Mouse (Mus musculus): ENCODE measurements at regions not wholly inside any gene's neighbourhood (a gene's known extent, or its start where the extent isn't known, plus 50 kb on each side); places are given as distances from the start of the nearest gene placed in this dataset.
"Not testable (repeated sequence)": the region's sequence is repeated elsewhere in the genome, so short reads cannot be mapped to it uniquely, and the experiment has no call there.

GRCm38 (mm10) chr10:96188168-96188567, 51.8 kb downstream of the Gm5426 start:
- no peak for DNase-seq

GRCm38 (mm10) chr10:96190168-96190987, 54.0 kb downstream of the Gm5426 start:
- DNase-seq = no peak

- peak; percentile 39 to 56 for DNase-seq
These were observed 64.7 kb downstream of the Gm5426 start for GRCm38 (mm10) chr10:96200932-96201641.

- no peak for DNase-seq
These were observed 65.5 kb downstream of the Gm5426 start for GRCm38 (mm10) chr10:96201891-96202290.

- DNase-seq = no peak
These were observed 66.5 kb downstream of the Gm5426 start for GRCm38 (mm10) chr10:96202871-96203270.

- DNase-seq = no peak
These were observed 67.8 kb downstream of the Gm5426 start for GRCm38 (mm10) chr10:96204198-96204597.

- no peak for DNase-seq
These were observed 72.8 kb downstream of the Gm5426 start for GRCm38 (mm10) chr10:96209171-96209570.

GRCm38 (mm10) chr10:96211189-96211588, 74.8 kb downstream of the Gm5426 start:
- no peak for DNase-seq

GRCm38 (mm10) chr10:96213876-96214275, 77.5 kb downstream of the Gm5426 start:
- peak; percentile 68 to 87 for DNase-seq

- no peak for DNase-seq
These were observed 77.9 kb downstream of the Gm5426 start for GRCm38 (mm10) chr10:96214285-96214684.

GRCm38 (mm10) chr10:96214946-96215345, 78.5 kb downstream of the Gm5426 start:
- peak; percentile 24 to 37 for DNase-seq

GRCm38 (mm10) chr10:96220731-96221130, 84.3 kb downstream of the Gm5426 start:
- no peak for DNase-seq

- peak in 1 of 2 experiments; percentile 28 for DNase-seq
These were observed 94.0 kb downstream of the Gm5426 start for GRCm38 (mm10) chr10:96230391-96230790.

GRCm38 (mm10) chr10:96231309-96231708, 94.9 kb downstream of the Gm5426 start:
- DNase-seq = no peak

GRCm38 (mm10) chr10:96232889-96233288, 96.5 kb downstream of the Gm5426 start:
- no peak for DNase-seq

GRCm38 (mm10) chr10:96234564-96235412, 98.4 kb downstream of the Gm5426 start:
- no peak for DNase-seq

- DNase-seq = not testable (repeated sequence)
These were observed 99.6 kb downstream of the Gm5426 start for GRCm38 (mm10) chr10:96236031-96236430.

GRCm38 (mm10) chr10:96236777-96237373, 100.5 kb downstream of the Gm5426 start:
- DNase-seq = no peak

GRCm38 (mm10) chr10:96237572-96238130, 101.2 kb downstream of the Gm5426 start:
- DNase-seq = no peak

GRCm38 (mm10) chr10:96238251-96238650, 101.8 kb downstream of the Gm5426 start:
- no peak for DNase-seq

- DNase-seq = no peak
These were observed 102.4 kb downstream of the Gm5426 start for GRCm38 (mm10) chr10:96238850-96239249.

GRCm38 (mm10) chr10:96240591-96240990, 104.2 kb downstream of the Gm5426 start:
- DNase-seq = no peak

All from spleen, adult 18-20 months (tissue).